Mouse (Mus musculus): ENCODE results near the gene Pts. TPM values are rescaled to one million over a fixed set of nuclear protein-coding genes. Genes with fewer than 3 reads are reported as not detected.

Gene Pts
- polyA plus RNA-seq, 1 experiment from 2014 or later = 59.7 TPM

DNA sequence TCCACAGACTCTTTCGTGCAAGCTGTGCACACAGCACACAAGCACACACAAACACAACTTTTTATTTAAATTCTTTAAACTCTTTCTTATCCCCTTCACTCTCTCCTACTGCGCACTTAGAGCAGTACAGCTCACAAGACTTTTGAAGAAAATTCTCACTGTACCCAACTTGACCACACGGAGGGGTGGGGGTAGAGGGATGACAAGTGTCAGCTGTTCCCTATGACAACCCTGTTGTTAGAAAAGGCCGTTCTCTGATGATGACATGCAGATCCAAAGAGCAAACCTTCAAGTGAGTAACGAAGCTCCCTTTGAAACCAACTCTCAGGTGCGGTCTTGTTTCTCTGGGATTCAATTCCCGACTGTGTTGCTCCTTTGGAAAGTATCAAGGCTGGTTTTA, 664 bp downstream of the Pts start:
- Histone ChIP-seq H3K27ac (replicated peaks; ENCODE audit: low read depth, low read length) (no peak overlapping the region), H3K4me2 (ENCODE audit: low read depth, low read length) (peak overlapping the region; percentile 58), H3K4me3 (ENCODE audit: low read depth, low read length) (peak overlapping the region; percentile 68), H3K27me3 (ENCODE audit: control insufficient read depth, insufficient read depth, low read length) (no peaks in the 10 kb centered on the region), H3K36me3 (replicated peaks; ENCODE audit: control insufficient read depth, insufficient read depth, low read depth, low read length) (no peaks in the 10 kb centered on the region), H3K9ac (replicated peaks; ENCODE audit: low read length) (peak overlapping the region; percentile 68), H3K9me3 (replicated peaks; ENCODE audit: control insufficient read depth, low read length) (no peaks in the 10 kb centered on the region), H3K4me1 (ENCODE audit: control insufficient read depth, insufficient read depth, low read length) (no peaks in the 10 kb centered on the region)
- DNase-seq (ENCODE audit: low spot score) (no peak), ATAC-seq (replicated peaks; ENCODE audit: insufficient number of reproducible peaks, low FRiP score, low TSS enrichment, low read depth) (peak; percentile 20; the same call in 1 of the 2 replicates)
- WGBS = 43% methylated on average over 7 of the region's 7 CpGs

DNA sequence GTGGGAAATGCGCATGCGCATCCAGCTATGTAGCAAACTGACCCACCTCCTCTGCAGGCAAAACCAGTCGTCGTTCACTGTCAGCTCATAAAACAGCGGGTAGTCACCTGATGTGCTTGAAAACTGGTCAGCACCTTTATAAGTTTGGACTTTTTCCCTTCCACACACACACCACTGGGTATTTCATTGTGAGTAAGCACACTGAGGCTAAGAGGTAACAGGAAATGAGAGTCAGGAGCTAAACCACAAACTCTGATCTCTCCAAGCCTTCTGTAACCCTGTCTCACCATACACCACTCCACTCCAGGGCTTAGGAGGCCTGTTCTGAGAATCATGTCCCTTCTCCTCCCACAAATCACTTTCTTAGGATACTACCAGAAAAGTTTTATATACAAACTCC, 2.9 kb downstream of the Pts start:
- H3K4me2 ChIP-seq (ENCODE audit: low read depth, low read length) = no peak overlapping the region
- DNase-seq (ENCODE audit: low spot score) = no peak
- no peak overlapping the region for H3K4me3 ChIP-seq (ENCODE audit: low read depth, low read length)
- no peak overlapping the region for H3K9ac ChIP-seq (replicated peaks; ENCODE audit: low read length)
- H3K9me3 ChIP-seq (replicated peaks; ENCODE audit: control insufficient read depth, low read length) = no peaks in the 10 kb centered on the region
- H3K27ac ChIP-seq (replicated peaks; ENCODE audit: low read depth, low read length) = no peak overlapping the region
- H3K27me3 ChIP-seq (ENCODE audit: control insufficient read depth, insufficient read depth, low read length) = no peaks in the 10 kb centered on the region
- no peak for ATAC-seq (replicated peaks; ENCODE audit: insufficient number of reproducible peaks, low FRiP score, low TSS enrichment, low read depth)
- no peaks in the 10 kb centered on the region for H3K4me1 ChIP-seq (ENCODE audit: control insufficient read depth, insufficient read depth, low read length)
- 82% methylated on average over 5 of the region's 5 CpGs for WGBS
- H3K36me3 ChIP-seq (replicated peaks; ENCODE audit: control insufficient read depth, insufficient read depth, low read depth, low read length) = no peaks in the 10 kb centered on the region

DNA sequence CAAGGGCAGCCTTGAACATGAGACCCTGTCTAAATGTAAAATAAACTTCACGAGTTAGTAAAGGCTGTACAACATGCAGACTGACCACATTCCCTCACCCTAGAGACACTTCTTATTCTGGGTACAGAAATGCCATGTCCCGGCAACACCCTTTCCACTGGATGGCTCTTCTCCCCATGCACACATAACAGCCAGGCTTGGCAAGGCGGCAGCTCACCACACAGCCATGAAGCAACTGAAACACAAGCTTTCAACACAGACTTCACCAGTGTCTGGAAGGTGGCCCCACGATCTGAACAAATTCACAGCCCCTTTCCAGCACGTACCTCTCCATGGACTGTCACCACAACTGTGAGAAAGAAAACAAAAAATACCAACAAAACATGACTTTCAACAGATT, 3.6 kb downstream of the Pts start:
- ATAC-seq (replicated peaks; ENCODE audit: insufficient number of reproducible peaks, low FRiP score, low TSS enrichment, low read depth) (no peak), DNase-seq (ENCODE audit: low spot score) (no peak)
- Histone ChIP-seq H3K9me3 (replicated peaks; ENCODE audit: control insufficient read depth, low read length) (no peaks in the 10 kb centered on the region), H3K27ac (replicated peaks; ENCODE audit: low read depth, low read length) (no peak overlapping the region), H3K4me1 (ENCODE audit: control insufficient read depth, insufficient read depth, low read length) (no peaks in the 10 kb centered on the region), H3K4me3 (ENCODE audit: low read depth, low read length) (no peak overlapping the region), H3K27me3 (ENCODE audit: control insufficient read depth, insufficient read depth, low read length) (no peaks in the 10 kb centered on the region), H3K9ac (replicated peaks; ENCODE audit: low read length) (no peak overlapping the region), H3K36me3 (replicated peaks; ENCODE audit: control insufficient read depth, insufficient read depth, low read depth, low read length) (no peaks in the 10 kb centered on the region), H3K4me2 (ENCODE audit: low read depth, low read length) (no peak overlapping the region)
- WGBS = 88% methylated on average over 5 of the region's 5 CpGs

DNA sequence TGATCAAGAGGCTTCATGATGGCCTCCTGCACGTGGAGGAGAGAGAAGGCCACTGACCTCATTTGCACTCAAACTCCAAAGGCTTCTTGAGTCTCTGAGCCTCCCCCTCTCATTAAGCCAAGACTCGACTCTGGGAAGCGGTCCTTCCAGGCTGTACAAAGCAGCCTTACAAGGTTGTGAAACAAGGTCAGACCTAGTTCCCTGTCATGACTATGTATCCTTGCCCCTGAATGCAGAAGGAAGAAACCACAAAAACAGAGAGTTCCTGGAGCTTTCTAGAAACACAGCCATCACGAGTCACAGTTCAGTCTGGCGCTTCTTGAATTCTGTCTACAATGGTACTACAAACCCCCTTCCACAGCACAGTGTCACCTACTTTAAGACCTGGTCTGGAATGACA, 6.0 kb downstream of the Pts start:
- Histone ChIP-seq H3K27ac (replicated peaks; ENCODE audit: low read depth, low read length) (no peak overlapping the region), H3K4me1 (ENCODE audit: control insufficient read depth, insufficient read depth, low read length) (no peaks in the 10 kb centered on the region), H3K4me3 (ENCODE audit: low read depth, low read length) (no peak overlapping the region), H3K27me3 (ENCODE audit: control insufficient read depth, insufficient read depth, low read length) (no peaks in the 10 kb centered on the region), H3K4me2 (ENCODE audit: low read depth, low read length) (no peak overlapping the region), H3K9me3 (replicated peaks; ENCODE audit: control insufficient read depth, low read length) (no peaks in the 10 kb centered on the region), H3K36me3 (replicated peaks; ENCODE audit: control insufficient read depth, insufficient read depth, low read depth, low read length) (no peaks in the 10 kb centered on the region), H3K9ac (replicated peaks; ENCODE audit: low read length) (no peak overlapping the region)
- DNase-seq (ENCODE audit: low spot score) (no peak), ATAC-seq (replicated peaks; ENCODE audit: insufficient number of reproducible peaks, low FRiP score, low TSS enrichment, low read depth) (no peak)
- WGBS = 73% methylated on average over 5 of the region's 5 CpGs

DNA sequence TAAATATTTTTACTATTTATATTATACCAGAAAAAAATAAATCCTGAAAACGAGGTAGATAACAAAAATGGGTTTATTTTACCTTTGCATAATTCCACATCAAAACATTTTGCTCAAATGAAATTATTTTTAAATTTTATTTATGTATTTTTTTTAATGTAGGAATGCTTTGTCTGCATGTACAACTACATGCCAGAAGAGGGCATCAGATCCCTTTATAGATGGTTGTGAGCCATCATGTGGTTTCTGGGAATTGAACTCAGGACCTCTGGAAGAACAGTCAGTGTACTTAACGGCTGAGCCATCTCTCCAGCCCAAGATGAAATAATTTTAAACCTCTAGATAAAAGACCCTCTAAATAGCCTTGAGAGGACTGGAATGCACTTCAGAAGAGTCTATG, 7.0 kb downstream of the Pts start:
- ATAC-seq (replicated peaks; ENCODE audit: insufficient number of reproducible peaks, low FRiP score, low TSS enrichment, low read depth) (no peak), DNase-seq (ENCODE audit: low spot score) (no peak)
- 62% methylated on average over 2 of the region's 2 CpGs for WGBS

DNA sequence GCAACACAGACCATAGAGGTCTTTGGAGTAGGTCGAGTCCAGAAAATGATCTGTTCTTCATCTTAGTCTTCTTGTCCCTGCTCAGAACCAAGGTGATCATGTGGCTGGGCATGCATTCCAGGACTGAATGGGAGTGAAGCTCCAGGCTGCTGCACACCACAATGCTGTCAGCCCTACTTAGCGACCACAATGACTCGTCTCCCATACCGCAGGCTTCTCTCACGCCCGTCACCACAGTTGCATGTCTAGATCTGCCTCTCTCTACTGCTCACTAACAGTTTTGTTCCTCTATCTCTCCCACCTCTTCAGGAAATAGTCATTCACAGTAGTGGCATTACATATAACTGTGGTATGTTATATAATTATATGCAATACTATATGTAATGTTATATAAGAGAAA, 7.8 kb downstream of the Pts start:
- DNase-seq (ENCODE audit: low spot score) (no peak), ATAC-seq (replicated peaks; ENCODE audit: insufficient number of reproducible peaks, low FRiP score, low TSS enrichment, low read depth) (no peak)
- 89% methylated on average over 6 of the region's 6 CpGs for WGBS
- H3K4me1 ChIP-seq (ENCODE audit: control insufficient read depth, insufficient read depth, low read length) = no peaks in the 10 kb centered on the region
- H3K36me3 ChIP-seq (replicated peaks; ENCODE audit: control insufficient read depth, insufficient read depth, low read depth, low read length) = no peaks in the 10 kb centered on the region
- no peak overlapping the region for H3K9ac ChIP-seq (replicated peaks; ENCODE audit: low read length)
- H3K27me3 ChIP-seq (ENCODE audit: control insufficient read depth, insufficient read depth, low read length) = no peaks in the 10 kb centered on the region
- no peak overlapping the region for H3K4me2 ChIP-seq (ENCODE audit: low read depth, low read length)
- no peak overlapping the region for H3K27ac ChIP-seq (replicated peaks; ENCODE audit: low read depth, low read length)
- no peak overlapping the region for H3K4me3 ChIP-seq (ENCODE audit: low read depth, low read length)
- no peaks in the 10 kb centered on the region for H3K9me3 ChIP-seq (replicated peaks; ENCODE audit: control insufficient read depth, low read length)

More for the DNA sequence above, 7.0 kb downstream of the Pts start:
- H3K27me3 ChIP-seq (ENCODE audit: control insufficient read depth, insufficient read depth, low read length) = no peaks in the 10 kb centered on the region
- H3K9ac ChIP-seq (replicated peaks; ENCODE audit: low read length) = no peak overlapping the region
- H3K27ac ChIP-seq (replicated peaks; ENCODE audit: low read depth, low read length) = no peak overlapping the region
- no peaks in the 10 kb centered on the region for H3K4me1 ChIP-seq (ENCODE audit: control insufficient read depth, insufficient read depth, low read length)
- H3K36me3 ChIP-seq (replicated peaks; ENCODE audit: control insufficient read depth, insufficient read depth, low read depth, low read length) = no peaks in the 10 kb centered on the region
- no peak overlapping the region for H3K4me3 ChIP-seq (ENCODE audit: low read depth, low read length)
- H3K9me3 ChIP-seq (replicated peaks; ENCODE audit: control insufficient read depth, low read length) = no peaks in the 10 kb centered on the region
- no peak overlapping the region for H3K4me2 ChIP-seq (ENCODE audit: low read depth, low read length)

DNA sequence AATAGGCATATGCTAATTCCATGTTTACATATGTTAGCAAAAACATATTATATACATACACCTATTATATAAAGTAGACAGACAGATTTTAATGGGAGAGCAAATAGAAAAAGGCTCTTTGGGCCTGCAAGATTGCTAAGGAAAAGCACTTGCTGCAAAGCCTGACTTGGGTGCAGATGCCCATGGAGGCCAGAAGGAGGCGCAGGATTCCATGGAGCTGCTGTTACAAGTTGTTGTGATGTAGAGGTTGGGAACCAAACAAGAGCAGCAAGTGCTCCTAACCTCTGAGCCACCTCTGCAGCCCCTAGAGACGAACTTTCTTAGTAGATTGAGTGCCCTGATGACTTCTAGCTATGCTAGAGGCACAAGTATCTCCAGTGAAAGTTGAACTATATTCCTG, 9.7 kb downstream of the Pts start:
- no peak overlapping the region for H3K27ac ChIP-seq (replicated peaks; ENCODE audit: low read depth, low read length)
- no peaks in the 10 kb centered on the region for H3K27me3 ChIP-seq (ENCODE audit: control insufficient read depth, insufficient read depth, low read length)
- H3K4me2 ChIP-seq (ENCODE audit: low read depth, low read length) = no peak overlapping the region
- H3K4me3 ChIP-seq (ENCODE audit: low read depth, low read length) = no peak overlapping the region
- ATAC-seq (replicated peaks; ENCODE audit: insufficient number of reproducible peaks, low FRiP score, low TSS enrichment, low read depth) = no peak
- whole genome bisulfite sequencing = 13% methylated on average over 2 of the region's 2 CpGs
- H3K4me1 ChIP-seq (ENCODE audit: control insufficient read depth, insufficient read depth, low read length) = no peaks in the 10 kb centered on the region
- no peaks in the 10 kb centered on the region for H3K36me3 ChIP-seq (replicated peaks; ENCODE audit: control insufficient read depth, insufficient read depth, low read depth, low read length)
- H3K9me3 ChIP-seq (replicated peaks; ENCODE audit: control insufficient read depth, low read length) = no peaks in the 10 kb centered on the region
- DNase-seq (ENCODE audit: low spot score) = peak; percentile 47
- no peak overlapping the region for H3K9ac ChIP-seq (replicated peaks; ENCODE audit: low read length)

DNA sequence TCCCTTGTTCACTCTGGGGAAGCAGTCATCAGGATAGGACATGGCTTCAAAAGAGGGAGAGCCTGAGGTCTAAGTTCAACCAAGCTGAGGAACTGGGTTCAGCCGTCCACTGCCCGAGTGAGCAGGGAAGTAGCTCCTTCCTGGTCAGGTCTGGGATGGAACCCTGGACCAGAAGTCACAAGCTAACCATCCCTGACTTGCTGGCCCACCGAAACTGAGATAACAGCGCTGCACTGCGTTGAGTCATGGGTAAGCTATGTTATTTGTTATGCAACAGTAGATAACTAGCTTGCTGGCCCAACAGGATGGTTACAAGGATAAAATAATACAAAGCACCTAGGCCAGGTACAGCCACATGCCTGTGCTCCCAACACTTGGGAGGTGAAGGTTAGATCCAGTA, 13.1 kb downstream of the Pts start:
- no peak overlapping the region for H3K27ac ChIP-seq (replicated peaks; ENCODE audit: low read depth, low read length)
- H3K4me1 ChIP-seq (ENCODE audit: control insufficient read depth, insufficient read depth, low read length) = no peaks in the 10 kb centered on the region
- H3K9ac ChIP-seq (replicated peaks; ENCODE audit: low read length) = no peak overlapping the region
- no peak overlapping the region for H3K4me3 ChIP-seq (ENCODE audit: low read depth, low read length)
- H3K4me2 ChIP-seq (ENCODE audit: low read depth, low read length) = no peak overlapping the region
- no peaks in the 10 kb centered on the region for H3K9me3 ChIP-seq (replicated peaks; ENCODE audit: control insufficient read depth, low read length)
- no peak for DNase-seq (ENCODE audit: low spot score)
- no peak for ATAC-seq (replicated peaks; ENCODE audit: insufficient number of reproducible peaks, low FRiP score, low TSS enrichment, low read depth)
- H3K27me3 ChIP-seq (ENCODE audit: control insufficient read depth, insufficient read depth, low read length) = no peaks in the 10 kb centered on the region
- WGBS = 82% methylated on average over 5 of the region's 5 CpGs
- H3K36me3 ChIP-seq (replicated peaks; ENCODE audit: control insufficient read depth, insufficient read depth, low read depth, low read length) = no peaks in the 10 kb centered on the region

Data from embryonic facial prominence, embryonic 11.5 days (tissue).